Mouse (Mus musculus) skeletal muscle tissue, adult 2 months (tissue): ENCODE results near the gene Exoc6.

ENCODE experiments used
- DNase-seq: peaks from one replicate; pipeline ENCODE4 v3.0.0-alpha.2; 2012; ENCODE audit warnings: low read depth, low spot score

Exoc6 gene

GRCm38 (mm10) chr19:37574802-37575201, 24.6 kb downstream of the Exoc6 start:
- no peak for DNase-seq

- DNase-seq = no peak
Observed at GRCm38 (mm10) chr19:37579607-37580006, 29.4 kb downstream of the Exoc6 start.

- DNase-seq = no peak
Observed at GRCm38 (mm10) chr19:37580438-37580837, 30.2 kb downstream of the Exoc6 start.

DNA sequence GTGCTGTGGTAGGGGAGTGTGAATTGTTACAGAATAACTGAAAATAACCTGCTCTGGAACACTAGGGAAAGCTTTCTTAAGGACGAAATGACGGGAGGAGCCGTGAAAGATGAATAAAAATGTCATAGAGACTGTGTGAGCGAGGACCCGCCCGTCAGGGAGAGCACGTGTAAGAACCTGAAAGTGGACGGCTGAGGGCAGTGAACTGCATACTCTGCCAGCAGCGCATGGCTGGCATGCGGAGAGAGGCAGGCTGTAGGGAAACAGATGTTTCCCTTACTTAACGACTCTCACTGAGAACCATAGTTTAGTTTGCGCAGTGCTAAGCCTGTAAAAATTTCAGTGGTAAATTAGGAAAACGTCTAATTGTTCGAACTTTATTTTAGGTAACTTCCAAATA, 35.0 kb downstream of the Exoc6 start:
- DNase-seq = no peak

DNA sequence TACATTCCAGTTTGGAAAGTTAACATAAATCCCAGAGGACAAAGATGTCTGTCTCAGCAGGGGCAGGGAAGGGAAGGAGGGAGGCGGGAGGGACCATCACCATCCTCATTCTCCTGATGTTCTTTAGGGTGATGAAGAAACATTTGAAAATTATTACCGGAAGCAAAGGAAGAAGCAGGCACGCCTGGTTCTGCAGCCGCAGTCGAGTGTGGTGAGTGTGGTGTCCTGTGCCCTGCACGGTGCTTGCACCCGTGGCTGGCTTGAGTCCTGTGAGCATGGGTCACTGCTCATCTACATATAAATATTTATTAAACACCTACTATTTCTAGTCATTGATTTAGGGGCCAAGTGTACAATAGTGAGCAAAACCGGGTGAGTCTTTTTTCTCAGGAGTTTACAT, 35.5 kb downstream of the Exoc6 start:
- no peak for DNase-seq

DNA sequence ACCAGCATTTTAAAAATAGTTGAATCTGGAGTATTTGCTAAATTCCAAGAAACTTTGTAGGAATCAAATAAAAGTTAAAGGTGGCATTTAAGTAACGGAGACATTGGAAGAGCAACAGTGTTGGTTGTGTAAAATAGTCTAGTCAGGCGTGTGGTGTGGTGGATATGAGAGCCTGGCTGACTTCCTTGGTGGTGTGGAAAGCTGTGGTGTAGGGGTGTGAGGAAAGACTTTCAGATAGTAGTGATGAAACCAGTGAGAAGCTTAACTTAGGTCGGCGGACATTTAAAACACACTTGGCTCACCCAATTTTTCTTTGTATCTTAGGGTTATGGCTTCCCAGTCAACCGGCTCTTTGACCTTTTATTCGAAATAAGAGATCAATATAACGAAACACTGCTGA, 40.3 kb downstream of the Exoc6 start:
- DNase-seq = no peak

DNA sequence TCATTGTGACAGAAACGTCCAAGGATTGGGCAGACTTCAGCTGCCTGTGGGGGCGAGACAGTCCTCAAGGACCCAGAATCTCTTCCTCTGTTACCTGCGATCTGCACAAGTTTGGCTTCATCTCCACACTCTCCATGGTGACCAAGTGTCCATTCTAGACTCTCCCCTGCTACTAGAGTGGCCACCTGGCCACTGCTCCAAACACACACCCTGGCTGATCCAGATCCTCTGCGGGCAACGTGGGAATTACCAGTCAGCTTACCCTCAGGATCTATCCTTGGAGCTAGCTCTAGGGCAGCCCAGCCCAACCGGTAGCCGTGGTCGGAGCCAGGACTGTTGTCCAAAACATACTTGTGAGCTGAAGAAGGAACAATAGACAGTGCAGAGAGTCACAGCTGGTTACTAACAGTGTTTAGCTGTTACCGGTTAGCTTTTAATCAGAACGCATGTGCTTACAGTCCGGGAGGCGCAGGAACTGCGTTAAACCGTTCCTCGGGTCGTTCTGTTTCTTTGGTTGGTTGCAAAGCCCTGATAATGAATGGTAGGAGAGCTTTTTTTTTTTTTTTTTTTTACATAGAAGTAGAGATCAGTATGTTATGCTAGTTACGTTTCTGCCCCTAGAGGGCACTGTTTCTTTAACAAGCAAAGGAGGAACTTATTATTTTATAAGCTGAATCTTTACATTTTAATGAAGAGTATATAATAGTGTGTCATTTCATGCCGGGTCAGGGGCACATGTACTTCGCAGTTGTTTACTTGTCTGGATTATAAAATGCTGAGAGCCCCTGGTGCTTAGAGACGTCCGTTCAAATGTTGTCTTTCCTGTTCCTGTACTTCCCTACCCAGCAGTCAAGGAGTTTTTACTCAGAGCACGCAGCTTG, 52.0 kb downstream of the Exoc6 start:
- DNase-seq = peak; percentile 20

GRCm38 (mm10) chr19:37609991-37610390, 59.8 kb downstream of the Exoc6 start:
- DNase-seq = no peak

DNA sequence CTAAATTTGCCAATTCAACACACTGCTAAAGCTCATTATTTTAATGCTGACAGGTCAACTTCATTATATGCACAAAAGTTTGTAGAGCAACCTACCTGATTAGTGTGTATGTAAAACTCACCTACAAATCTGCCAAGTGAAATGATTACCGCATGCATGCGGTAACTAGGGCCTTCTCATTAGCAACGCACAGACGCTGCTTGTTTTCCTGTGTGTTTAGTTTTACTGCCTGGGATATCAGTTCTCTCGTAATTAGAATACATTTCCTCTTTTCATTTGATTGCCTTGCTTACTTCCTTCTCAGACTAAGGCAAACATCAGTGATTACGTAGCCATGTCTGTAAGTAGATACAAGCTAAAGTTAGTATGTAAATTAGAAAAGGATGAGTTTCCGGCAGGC, 62.7 kb downstream of the Exoc6 start:
- DNase-seq = no peak

- DNase-seq = no peak
Observed at GRCm38 (mm10) chr19:37615039-37615630, 64.9 kb downstream of the Exoc6 start.

GRCm38 (mm10) chr19:37647994-37648393, 97.8 kb downstream of the Exoc6 start:
- DNase-seq = no peak

GRCm38 (mm10) chr19:37650526-37650925, 100.3 kb downstream of the Exoc6 start:
- no peak for DNase-seq

GRCm38 (mm10) chr19:37654012-37654411, 103.8 kb downstream of the Exoc6 start:
- no peak for DNase-seq

DNA sequence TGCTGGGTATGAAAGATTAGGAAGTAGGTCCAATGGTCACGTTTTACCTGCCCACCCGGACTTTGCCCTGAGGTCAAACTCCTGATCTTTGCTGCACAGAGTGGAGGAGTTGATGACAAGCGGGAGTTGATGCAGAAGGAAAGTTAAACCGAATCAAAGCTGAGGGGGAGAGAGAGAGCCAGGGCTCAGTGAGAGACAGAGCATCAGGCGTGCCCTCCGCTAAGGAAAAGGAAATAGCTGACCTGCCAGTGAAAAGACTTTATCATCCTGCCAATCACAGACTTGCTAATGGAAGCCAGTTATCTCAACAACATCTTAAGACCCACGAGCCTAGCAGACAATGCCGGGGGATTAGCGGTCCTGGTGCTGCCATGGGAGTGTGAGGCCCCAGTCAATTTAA, 106.2 kb downstream of the Exoc6 start:
- DNase-seq = no peak

DNA sequence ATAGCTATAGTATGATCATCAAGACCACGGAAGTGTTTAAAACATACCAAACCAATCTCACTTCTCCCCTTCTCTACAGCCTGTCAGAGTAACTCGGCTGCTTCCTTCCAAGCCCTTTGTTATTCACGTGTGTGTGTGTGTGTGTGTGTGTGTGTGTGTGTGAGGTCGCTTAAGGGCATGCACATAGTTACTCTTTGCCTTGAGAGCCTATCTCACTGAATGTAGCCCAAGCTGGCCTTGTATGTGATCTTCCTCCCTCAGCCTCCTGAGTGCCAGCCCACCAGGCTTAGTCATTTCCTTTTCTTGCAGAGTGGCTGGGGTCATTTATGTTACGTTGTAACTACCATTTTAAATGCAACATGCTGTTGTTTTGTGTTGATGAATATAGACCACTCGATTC, 115.0 kb downstream of the Exoc6 start:
- DNase-seq = no peak

GRCm38 (mm10) chr19:37667855-37668594, 117.8 kb downstream of the Exoc6 start:
- DNase-seq = no peak

DNA sequence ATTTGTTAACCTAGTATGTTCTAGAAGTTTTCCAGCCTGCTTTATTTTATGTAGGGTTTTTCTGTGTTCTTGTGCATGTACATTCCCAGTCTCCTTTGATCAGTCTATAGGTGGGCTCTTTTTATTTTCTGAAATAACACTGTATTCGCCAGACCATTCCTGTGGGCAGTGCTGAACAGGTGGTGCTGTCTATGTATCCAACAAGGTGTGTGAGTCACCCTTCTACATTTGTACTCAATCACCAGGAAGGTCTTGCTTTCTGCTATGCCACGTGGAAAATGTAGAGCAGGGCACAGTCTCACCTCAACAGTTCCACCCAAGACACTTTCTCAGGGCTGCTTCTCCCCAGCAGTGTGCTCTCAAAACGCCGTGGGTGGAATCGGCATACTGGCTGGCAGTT, 118.4 kb downstream of the Exoc6 start:
- no peak for DNase-seq

DNA sequence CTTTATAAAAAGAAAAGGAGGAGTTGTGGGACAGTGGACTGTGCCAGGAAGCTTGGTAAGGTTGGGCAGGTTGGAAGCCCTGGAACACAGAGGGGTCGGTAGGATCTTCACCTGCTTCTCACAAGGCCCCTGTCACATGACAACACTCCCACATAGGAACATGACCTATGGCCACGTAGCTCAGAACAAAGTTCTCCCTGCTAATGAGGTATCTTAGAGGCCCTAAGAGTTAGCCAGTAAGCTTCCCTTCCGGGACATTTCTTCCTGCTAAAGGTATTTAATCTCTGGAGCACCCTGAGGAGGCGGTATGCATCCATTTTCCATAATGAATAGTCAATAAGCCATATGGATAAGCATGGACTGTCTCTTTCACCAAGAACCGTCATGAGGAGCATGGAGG, 119.3 kb downstream of the Exoc6 start:
- no peak for DNase-seq

GRCm38 (mm10) chr19:37673393-37673792, 123.2 kb downstream of the Exoc6 start:
- no peak for DNase-seq

DNA sequence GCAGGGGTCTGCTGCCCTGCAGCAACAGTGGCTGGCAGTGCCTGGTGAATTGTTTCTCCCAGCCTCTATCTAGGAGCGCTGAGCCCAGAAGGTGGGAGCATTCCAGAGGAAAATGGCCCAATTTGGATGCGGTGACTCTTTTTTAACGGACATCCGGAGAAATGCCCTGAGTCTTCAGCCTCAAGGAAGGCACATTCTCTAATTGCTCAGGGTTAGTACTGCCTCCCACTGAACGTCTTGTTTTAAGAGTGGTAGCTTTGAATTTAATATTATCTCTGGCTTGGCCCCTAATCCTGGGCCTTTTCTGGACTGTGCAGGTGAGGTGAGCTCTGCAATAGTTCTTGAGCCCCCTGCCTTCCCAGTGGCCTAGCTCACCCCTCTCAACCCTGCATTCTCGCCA, 135.1 kb downstream of the Exoc6 start, which contains the start of gene Cyp26c1:
Gene Cyp26c1 (plus strand): TSS at position 301 of the 400 bp plus-strand sequence.
- DNase-seq = no peak

DNA sequence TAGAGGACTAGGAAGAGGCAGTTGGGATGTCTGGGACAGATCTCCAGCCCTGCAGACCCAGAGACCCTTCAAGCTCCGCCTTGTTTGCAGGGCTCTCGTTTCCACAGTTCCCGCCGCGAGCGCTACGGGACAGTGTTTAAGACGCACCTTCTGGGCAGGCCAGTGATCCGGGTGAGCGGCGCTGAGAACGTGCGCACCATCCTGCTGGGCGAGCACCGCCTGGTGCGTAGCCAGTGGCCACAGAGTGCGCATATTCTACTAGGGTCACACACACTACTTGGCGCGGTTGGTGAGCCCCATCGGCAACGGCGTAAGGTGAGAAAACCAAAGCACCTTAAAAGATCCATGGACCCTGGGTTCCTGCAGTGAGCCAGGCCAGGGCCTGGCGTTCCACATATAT, 136.1 kb downstream of the Exoc6 start:
- DNase-seq = no peak
